Comparison of ENCODE assay signal across 19 mouse cellular contexts in the genomic region with DNA sequence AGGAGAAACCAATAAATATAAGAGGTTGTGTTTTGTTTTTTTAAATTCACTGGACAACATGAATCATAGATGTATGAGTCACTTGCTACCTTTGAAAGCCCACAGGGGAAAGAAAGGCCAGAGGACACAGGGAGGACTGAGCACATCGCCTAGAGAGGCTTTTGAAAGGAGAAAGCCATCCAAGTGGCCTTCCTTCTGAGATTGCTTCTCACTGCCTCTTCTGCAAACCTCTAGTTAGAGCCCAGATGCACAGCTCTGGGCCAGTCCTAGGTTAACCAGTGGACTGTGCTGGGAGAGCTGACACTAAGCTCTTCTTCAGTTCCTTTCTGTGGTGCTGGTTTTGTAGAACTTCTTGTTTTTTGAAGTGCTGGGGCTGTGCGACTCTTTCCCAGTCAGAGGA. TPM values are rescaled to one million over a fixed set of nuclear protein-coding genes. Genes with fewer than 3 reads are reported as not detected.
A peak's percentile ranks its signal among the peaks of the same experiment; 100 is the strongest.
DNase-seq lines count a peak whose midpoint lies in the region; ATAC-seq and TF ChIP-seq lines count a peak whose summit lies in the region.
"Had no signal": no experiment of that assay in that cellular context is flagged by ENCODE, and none has a peak within 500 bp of the region (broad histone marks: within the 10 kb centered on the region; RNA-seq: fewer than 3 reads in every experiment).

No protein-coding gene starts in this region.

- no peaks in the 10 kb centered on the region for H3K9me3 ChIP-seq in MEL (replicated peaks; ENCODE audit: insufficient read depth, low read length)
- no peaks in the 10 kb centered on the region for H3K9me3 ChIP-seq in forebrain, embryonic 10.5 days
- no peaks in the 10 kb centered on the region for H3K9me3 ChIP-seq in kidney, embryonic 14.5 days (ENCODE audit: control insufficient read depth, low read length)
- H3K9me3 ChIP-seq: forebrain, embryonic 12.5 days; limb, embryonic 13.5 days; lung, embryonic 15.5 days; neural tube, embryonic 12.5 days had no signal

- no peak overlapping the region for H3ac ChIP-seq in myocyte (ENCODE audit: control insufficient read depth, insufficient read length)

- 0 out of 2 replicates have a peak, but pooled peaks have one; percentile 5 for ATAC-seq in granulocyte monocyte progenitor cell, adult 5-6 weeks (replicated peaks; ENCODE audit: poor library complexity, severe bottlenecking)
- no peak for ATAC-seq in kidney, embryonic 14.5 days (ENCODE audit: low FRiP score, low TSS enrichment)
- ATAC-seq: midbrain, embryonic 16.5 days had no signal

- peak; percentile 94 for DNase-seq in heart, adult 11 months
- no peak for DNase-seq in heart, postnatal 14 days
- DNase-seq in MEL (ENCODE audit: low read depth, low spot score) = peak; percentile 57
- DNase-seq in forebrain, embryonic 10.5 days (ENCODE audit: extremely low spot score, low spot score) = no peak
- no peak for DNase-seq in adrenal gland, postnatal 25 days
- DNase-seq: cerebellum, adult 11-12 months; kidney, adult 2 months; layer of hippocampus, postnatal 36 days; thymus, postnatal 25 days had no signal

- H3K27me3 ChIP-seq in MEL (ENCODE audit: control insufficient read depth in 1 of 2, insufficient read depth in 2 of 2, low read length in 2 of 2) (no peaks in the 10 kb centered on the region), myocyte (ENCODE audit: control insufficient read depth, insufficient read depth, insufficient read length) (no peaks in the 10 kb centered on the region)
- no peaks in the 10 kb centered on the region for H3K27me3 ChIP-seq in forebrain, embryonic 10.5 days (ENCODE audit: poor library complexity, severe bottlenecking)
- no peaks in the 10 kb centered on the region for H3K27me3 ChIP-seq in kidney, embryonic 14.5 days (ENCODE audit: control insufficient read depth, insufficient read depth, low read length)
- H3K27me3 ChIP-seq: forebrain, embryonic 12.5 days; lung, embryonic 15.5 days; neural tube, embryonic 12.5 days had no signal

- H3K4me3 ChIP-seq in MEL (ENCODE audit: control insufficient read depth in 1 of 2, insufficient read depth in 1 of 2, low read depth in 2 of 2, low read length in 2 of 2) (peak overlapping the region; percentile 23 to 37; a peak in 3 of 4 replicates), myocyte (peak overlapping the region; percentile 23)
- H3K4me3 ChIP-seq in forebrain, embryonic 10.5 days = no peak overlapping the region
- H3K4me3 ChIP-seq in kidney, embryonic 14.5 days (ENCODE audit: low read length) = no peak overlapping the region
- H3K4me3 ChIP-seq: forebrain, embryonic 12.5 days; heart, adult 2 months; limb, embryonic 13.5 days; lung, embryonic 15.5 days; neural tube, embryonic 12.5 days had no signal

- peaks cover 17% of the 10 kb centered on the region for H3K79me2 ChIP-seq in MEL (ENCODE audit: control insufficient read depth, insufficient read depth, low read length, poor library complexity)
- no peaks in the 10 kb centered on the region for H3K79me2 ChIP-seq in myocyte (ENCODE audit: control insufficient read depth, insufficient read depth)

- H3K36me3 ChIP-seq in MEL (ENCODE audit: control insufficient read depth in 1 of 2, insufficient read depth in 2 of 2, low read length in 2 of 2) (peaks cover 0 to 40% of the 10 kb centered on the region in 2 experiments; a peak in 2 of 4 replicates), myocyte (ENCODE audit: control insufficient read depth, insufficient read depth) (no peaks in the 10 kb centered on the region)
- no peaks in the 10 kb centered on the region for H3K36me3 ChIP-seq in forebrain, embryonic 10.5 days (replicated peaks)
- H3K36me3 ChIP-seq in kidney, embryonic 14.5 days (ENCODE audit: control insufficient read depth, insufficient read depth, low read length) = no peaks in the 10 kb centered on the region
- H3K36me3 ChIP-seq: forebrain, embryonic 12.5 days; limb, embryonic 13.5 days; lung, embryonic 15.5 days; neural tube, embryonic 12.5 days had no signal

- intact Hi-C loops in heart, postnatal 14 days (cut with DNase I) = no loop called here

- peak overlapping the region; percentile 73 for H3K4me2 ChIP-seq in myocyte (ENCODE audit: low read depth)
- H3K4me2 ChIP-seq in kidney, embryonic 14.5 days (replicated peaks; ENCODE audit: low read depth, low read length) = no peak overlapping the region
- H3K4me2 ChIP-seq: forebrain, embryonic 12.5 days; hindbrain, embryonic 14.5 days; limb, embryonic 13.5 days; lung, embryonic 15.5 days; neural tube, embryonic 12.5 days had no signal

- no peak for TF ChIP-seq RAD21 in MEL (IDR thresholded peaks at IDR 0.05; ENCODE audit: low read depth, low read length)

- peaks cover 11 to 53% of the 10 kb centered on the region in 2 experiments for H3K4me1 ChIP-seq in MEL (ENCODE audit: control insufficient read depth in 1 of 2, insufficient read depth in 2 of 2, low read length in 2 of 2)
- peaks cover 9% of the 10 kb centered on the region for H3K4me1 ChIP-seq in forebrain, embryonic 10.5 days
- peaks cover 13% of the 10 kb centered on the region; the same call in 1 of the 2 replicates for H3K4me1 ChIP-seq in kidney, embryonic 14.5 days (ENCODE audit: control insufficient read depth, insufficient read depth, low read length)
- H3K4me1 ChIP-seq: neural tube, embryonic 12.5 days had no signal

- peak overlapping the region; percentile 67 for H3K9ac ChIP-seq in MEL (ENCODE audit: control insufficient read depth, low read depth, low read length, poor library complexity, severe bottlenecking)
- H3K9ac ChIP-seq in kidney, embryonic 14.5 days (ENCODE audit: low read depth, low read length) = no peak overlapping the region
- H3K9ac ChIP-seq: forebrain, embryonic 12.5 days; hindbrain, embryonic 14.5 days; limb, embryonic 13.5 days; lung, embryonic 15.5 days; neural tube, embryonic 12.5 days had no signal

- no peak for TF ChIP-seq POLR2A in MEL (IDR thresholded peaks at IDR 0.05; ENCODE audit: control insufficient read depth in 1 of 2, insufficient read depth in 1 of 2, low read depth in 1 of 2, low read length in 2 of 2, poor library complexity in 1 of 2)
- no peak for TF ChIP-seq POLR2A in myocyte (IDR thresholded peaks at IDR 0.05; ENCODE audit: insufficient read length, low read depth)

- WGBS in forebrain, embryonic 10.5 days = 84% methylated on average over 2 of the region's 2 CpGs
- WGBS in kidney, embryonic 14.5 days = 83% methylated on average over 2 of the region's 2 CpGs

- no peak for TF ChIP-seq CTCF in MEL (IDR thresholded peaks at IDR 0.05 in 2 of 3, conservative IDR thresholded peaks at IDR 0.05 in 1 of 3; ENCODE audit: control insufficient read depth in 1 of 3, insufficient read depth in 1 of 3, low read depth in 2 of 3, low read length in 3 of 3, poor library complexity in 1 of 3, severe bottlenecking in 1 of 3)

- TF ChIP-seq EP300 in MEL (IDR thresholded peaks at IDR 0.05; ENCODE audit: low read depth in 1 of 2, low read length in 2 of 2) = no peak

- H3K27ac ChIP-seq in MEL (ENCODE audit: control insufficient read depth, low read depth, low read length) = peak overlapping the region; percentile 51
- H3K27ac ChIP-seq in forebrain, embryonic 10.5 days = no peak overlapping the region
- H3K27ac ChIP-seq in kidney, embryonic 14.5 days (ENCODE audit: low read depth, low read length) = no peak overlapping the region
- H3K27ac ChIP-seq: forebrain, embryonic 12.5 days; heart, adult 2 months; hindbrain, embryonic 14.5 days; limb, embryonic 13.5 days; lung, embryonic 15.5 days; neural tube, embryonic 12.5 days had no signal

TF ChIP-seq in MEL, 35 proteins besides CTCF, POLR2A, EP300 and RAD21:
- no peak for TF ChIP-seq NRF1 (IDR thresholded peaks at IDR 0.05; ENCODE audit: insufficient read depth, low read depth, low read length, poor library complexity, severe bottlenecking)
- TF ChIP-seq TBP (IDR thresholded peaks at IDR 0.05; ENCODE audit: low read depth, low read length) = 0 out of 2 replicates have a peak, but pooled peaks have one; percentile 48

TF ChIP-seq in myocyte, 11 proteins besides CTCF, POLR2A, EP300 and RAD21:
- TF ChIP-seq POLR2AphosphoS2 (IDR thresholded peaks at IDR 0.05; ENCODE audit: insufficient read length, low read depth) (no peak), TCF3 (IDR thresholded peaks at IDR 0.05; ENCODE audit: insufficient read length, low read depth) (no peak), SRF (IDR thresholded peaks at IDR 0.05; ENCODE audit: control insufficient read depth, insufficient read length, low read depth) (no peak), USF1 (IDR thresholded peaks at IDR 0.05; ENCODE audit: low read depth) (no peak), MAX (IDR thresholded peaks at IDR 0.05; ENCODE audit: low read depth) (no peak), MYOG (IDR thresholded peaks at IDR 0.05; ENCODE audit: control insufficient read depth in 1 of 3, insufficient read depth in 1 of 3, insufficient read length in 2 of 3, low read depth in 2 of 3) (no peak), TCF12 (IDR thresholded peaks at IDR 0.05; ENCODE audit: insufficient read depth, poor library complexity, severe bottlenecking) (no peak), REST (IDR thresholded peaks at IDR 0.05; ENCODE audit: insufficient read depth, insufficient read length) (no peak), MYOD1 (IDR thresholded peaks at IDR 0.05; ENCODE audit: control insufficient read depth in 1 of 3, insufficient read length in 2 of 3, low read depth in 2 of 3) (no peak)
TF ChIP-seq in myocyte: peak in this region for 0.

RNA-seq across cellular contexts. Expression of a gene that starts 40.9 kb away (rescaled TPM):
- 10 to 100 TPM; 31.5 to 33.3 TPM for total RNA-seq in heart, postnatal 14 days (2021)
- total RNA-seq in MEL (2012; rRNA removed) = 12.6 and 12.9 TPM in 2 replicates
- 10 to 100 TPM in 1 of 2 experiments, not detected in 1; 22.8 TPM for polyA plus RNA-seq in MEL (2012; ENCODE audit: insufficient read depth in 1 of 2, insufficient read length in 2 of 2, low read depth in 1 of 2, low replicate concordance in 2 of 2, missing spikeins in 1 of 2)
- total RNA-seq in granulocyte monocyte progenitor cell, adult 5-6 weeks (2014; fragmentation: Nextera tagmentation) = 29.5 and 33.9 TPM in 2 replicates
- 26.9 and 28.8 TPM in 2 replicates for total RNA-seq in granulocyte monocyte progenitor cell, adult 5-6 weeks (2017)
- 24.7 TPM for polyA plus RNA-seq in myocyte (2012; fragmentation: generic; extraction: Trizol)
- polyA plus RNA-seq in forebrain, embryonic 10.5 days (2016; fragmentation: Nextera tagmentation; extraction: Ambion mirVana) = 12.9 and 14.8 TPM in 2 replicates
- total RNA-seq in adrenal gland, postnatal 25 days (2021) = 48.2 and 51.3 TPM in 2 replicates
- 27.6 and 44.5 TPM in 2 replicates for polyA plus RNA-seq in kidney, embryonic 14.5 days (2014; fragmentation: Nextera tagmentation; extraction: Ambion mirVana)

Comparison
In these comparisons a context has a peak if more than half of its experiments do, and no peak if none do; other contexts are left out.
1. DNase-seq: peak in heart, adult 11 months (single experiment) and MEL (single experiment); none in heart, postnatal 14 days (0 of 2), forebrain, embryonic 10.5 days (single experiment) and adrenal gland, postnatal 25 days (single experiment).
2. H3K4me3 ChIP-seq: peak in MEL (2 of 2) and myocyte (single experiment); none in forebrain, embryonic 10.5 days (single experiment) and kidney, embryonic 14.5 days (single experiment).